In genomic region chr11:11818797-11819196, GRCm38 (mm10) we compare ENCODE assay signal across 23 mouse cellular contexts. TPM values are rescaled to one million over a fixed set of nuclear protein-coding genes. Genes with fewer than 3 reads are reported as not detected.
DNase-seq lines count a peak whose midpoint lies in the region; ATAC-seq and TF ChIP-seq lines count a peak whose summit lies in the region.
"Had no signal": no experiment of that assay in that cellular context is flagged by ENCODE, and none has a peak within 500 bp of the region (broad histone marks: within the 10 kb centered on the region; RNA-seq: fewer than 3 reads in every experiment).

No protein-coding gene starts in this region.

- peaks cover 74% of the 10 kb centered on the region for H3K4me1 ChIP-seq in liver, embryonic 12.5 days
- peaks cover 75% of the 10 kb centered on the region for H3K4me1 ChIP-seq in liver, embryonic 15.5 days (replicated peaks)
- peaks cover 23% of the 10 kb centered on the region for H3K4me1 ChIP-seq in forebrain, embryonic 11.5 days (replicated peaks; ENCODE audit: control insufficient read depth, insufficient read depth, low read length)
- peaks cover 3% of the 10 kb centered on the region; the same call in 1 of the 2 replicates for H3K4me1 ChIP-seq in thymus, adult 2 months (replicated peaks; ENCODE audit: control insufficient read depth, insufficient read depth, low read length)

- no peak overlapping the region for H3K9ac ChIP-seq in liver, embryonic 12.5 days
- H3K9ac ChIP-seq in liver, embryonic 15.5 days = no peak overlapping the region
- no peak overlapping the region for H3K9ac ChIP-seq in forebrain, embryonic 11.5 days (ENCODE audit: low read length)
- H3K9ac ChIP-seq: embryonic facial prominence, embryonic 13.5 days; heart, embryonic 15.5 days; liver, embryonic 14.5 days; midbrain, embryonic 15.5 days; neural tube, embryonic 15.5 days had no signal

- no peaks in the 10 kb centered on the region for H3K27me3 ChIP-seq in liver, embryonic 12.5 days (replicated peaks)
- no peaks in the 10 kb centered on the region for H3K27me3 ChIP-seq in liver, embryonic 15.5 days
- no peaks in the 10 kb centered on the region for H3K27me3 ChIP-seq in forebrain, embryonic 11.5 days (ENCODE audit: control insufficient read depth, insufficient read depth, low read length)
- no peaks in the 10 kb centered on the region for H3K27me3 ChIP-seq in thymus, adult 2 months (ENCODE audit: control insufficient read depth, insufficient read depth, low read length)
- H3K27me3 ChIP-seq: embryonic facial prominence, embryonic 13.5 days; heart, embryonic 15.5 days; midbrain, embryonic 15.5 days; neural tube, embryonic 15.5 days; Patski had no signal

- no peaks in the 10 kb centered on the region for H3K36me3 ChIP-seq in liver, embryonic 12.5 days
- H3K36me3 ChIP-seq in liver, embryonic 15.5 days (replicated peaks) = no peaks in the 10 kb centered on the region
- no peaks in the 10 kb centered on the region for H3K36me3 ChIP-seq in forebrain, embryonic 11.5 days (ENCODE audit: control insufficient read depth, insufficient read depth, low read length)
- no peaks in the 10 kb centered on the region for H3K36me3 ChIP-seq in thymus, adult 2 months (ENCODE audit: control insufficient read depth, insufficient read depth, low read length)
- H3K36me3 ChIP-seq: embryonic facial prominence, embryonic 13.5 days; heart, embryonic 15.5 days; midbrain, embryonic 15.5 days; neural tube, embryonic 15.5 days had no signal

- ATAC-seq in liver, embryonic 12.5 days = no peak
- ATAC-seq in liver, embryonic 15.5 days (ENCODE audit: insufficient read depth) = no peak
- ATAC-seq in forebrain, embryonic 11.5 days (replicated peaks; ENCODE audit: low FRiP score) = no peak
- ATAC-seq: midbrain, embryonic 15.5 days; Patski had no signal

- TF ChIP-seq POLR2A in thymus, adult 2 months (IDR thresholded peaks at IDR 0.05; ENCODE audit: control insufficient read depth, extremely low read depth, insufficient read depth, low read length, poor library complexity) = no peak

- peak overlapping the region; percentile 55; the same call in 1 of the 2 replicates for H3K27ac ChIP-seq in liver, embryonic 12.5 days
- H3K27ac ChIP-seq in liver, embryonic 15.5 days (replicated peaks) = peak overlapping the region; percentile 43; the same call in 1 of the 2 replicates
- H3K27ac ChIP-seq in forebrain, embryonic 11.5 days (ENCODE audit: low read depth, low read length) = no peak overlapping the region
- no peak overlapping the region for H3K27ac ChIP-seq in thymus, adult 2 months (ENCODE audit: control insufficient read depth, insufficient read depth, low read length)
- H3K27ac ChIP-seq: embryonic facial prominence, embryonic 13.5 days; heart, adult 2 months; heart, embryonic 15.5 days; kidney, postnatal 0 days; liver, embryonic 14.5 days; midbrain, embryonic 15.5 days; neural tube, embryonic 15.5 days had no signal

- no peak overlapping the region for H3K4me3 ChIP-seq in liver, embryonic 12.5 days
- no peak overlapping the region for H3K4me3 ChIP-seq in liver, embryonic 15.5 days (replicated peaks)
- H3K4me3 ChIP-seq in forebrain, embryonic 11.5 days (ENCODE audit: low read depth, low read length) = no peak overlapping the region
- H3K4me3 ChIP-seq in thymus, adult 2 months (ENCODE audit: control insufficient read depth, insufficient read depth, low read length) = no peak overlapping the region
- H3K4me3 ChIP-seq: embryonic facial prominence, embryonic 13.5 days; heart, adult 2 months; heart, embryonic 15.5 days; megakaryocyte, embryonic 14.5 days; midbrain, embryonic 15.5 days; neural tube, embryonic 15.5 days had no signal

- DNase-seq in liver = no peak
- peak; percentile 69 to 73 for DNase-seq in gastrocnemius, adult 8-10 months (ENCODE audit: low spot score in 2 of 2)
- no peak for DNase-seq in forebrain, embryonic 11.5 days (ENCODE audit: low spot score)
- no peak for DNase-seq in thymus, adult 2 months
- no peak for DNase-seq in left cerebral cortex, postnatal 14 days (ENCODE audit: low spot score in 2 of 2)
- DNase-seq: adrenal gland, postnatal 14 days; cerebellum, adult 11 months; cerebellum, postnatal 10 days; heart, adult 2 months; kidney, adult 11 months; layer of hippocampus, postnatal 36 days; lung, postnatal 10 days; right cerebral cortex, postnatal 14 days had no signal

- H3K9me3 ChIP-seq in liver, embryonic 12.5 days (replicated peaks) = no peaks in the 10 kb centered on the region
- H3K9me3 ChIP-seq in liver, embryonic 15.5 days (replicated peaks) = no peaks in the 10 kb centered on the region
- H3K9me3 ChIP-seq in forebrain, embryonic 11.5 days (ENCODE audit: control insufficient read depth, low read length) = no peaks in the 10 kb centered on the region
- H3K9me3 ChIP-seq: embryonic facial prominence, embryonic 13.5 days; heart, embryonic 15.5 days; megakaryocyte, embryonic 14.5 days; midbrain, embryonic 15.5 days; neural tube, embryonic 15.5 days had no signal

- TF ChIP-seq CTCF in thymus, adult 2 months (IDR thresholded peaks at IDR 0.05; ENCODE audit: borderline replicate concordance, control insufficient read depth, extremely low read depth, insufficient read depth, low read length, poor library complexity) = no peak

- 85% methylated on average over 6 of the region's 6 CpGs for whole genome bisulfite sequencing in liver, embryonic 12.5 days (ENCODE audit: insufficient replicate concordance)
- WGBS in liver, embryonic 15.5 days (ENCODE audit: insufficient replicate concordance) = 81% methylated on average over 6 of the region's 6 CpGs
- WGBS in forebrain, embryonic 11.5 days = 93% methylated on average over 6 of the region's 6 CpGs
- whole genome bisulfite sequencing in thymus, adult 2 months = 97% methylated on average over 6 of the region's 6 CpGs

- H3K4me2 ChIP-seq in liver, embryonic 12.5 days = no peak overlapping the region
- H3K4me2 ChIP-seq in liver, embryonic 15.5 days = no peak overlapping the region
- no peak overlapping the region for H3K4me2 ChIP-seq in forebrain, embryonic 11.5 days (ENCODE audit: low read depth, low read length, severe bottlenecking)
- H3K4me2 ChIP-seq: embryonic facial prominence, embryonic 13.5 days; heart, embryonic 15.5 days; midbrain, embryonic 15.5 days; neural tube, embryonic 15.5 days had no signal

- intact Hi-C loops in left cerebral cortex, postnatal 14 days (cut with DNase I) = no loop called here

RNA-seq across cellular contexts. Expression of gene Fignl1, which starts 10.0 kb away (rescaled TPM):
- polyA plus RNA-seq in liver, embryonic 12.5 days (2016; fragmentation: Nextera tagmentation; extraction: Ambion mirVana) = 126 and 130 TPM in 2 replicates
- total RNA-seq in gastrocnemius, adult 8-10 months (2022) = under 1 TPM; 0.19 to 0.88 (median 0.29) TPM
- polyA plus RNA-seq in liver, embryonic 15.5 days (2015; fragmentation: Nextera tagmentation; extraction: Ambion mirVana) = 85.0 and 93.2 TPM in 2 replicates
- polyA plus RNA-seq in forebrain, embryonic 11.5 days (2014; fragmentation: Nextera tagmentation; extraction: Ambion mirVana) = 89.5 and 101 TPM in 2 replicates
- polyA plus RNA-seq in thymus, adult 2 months (2012; rRNA removed) = 18.9 and 29.3 TPM in 2 replicates
- total RNA-seq in left cerebral cortex, postnatal 14 days (2021) = under 1 TPM; 0.70 to 0.81 TPM

Comparison
In these comparisons a context has a peak if more than half of its experiments do, and no peak if none do; other contexts are left out.
1. H3K27ac ChIP-seq: peak in liver, embryonic 12.5 days (single experiment) and liver, embryonic 15.5 days (single experiment); none in forebrain, embryonic 11.5 days (single experiment) and thymus, adult 2 months (single experiment).
2. DNase-seq: peak in gastrocnemius, adult 8-10 months (2 of 2); none in liver (single experiment), forebrain, embryonic 11.5 days (single experiment), thymus, adult 2 months (single experiment) and left cerebral cortex, postnatal 14 days (0 of 2).